Mouse (Mus musculus): ENCODE results near the gene Itgb1. TPM values are rescaled to one million over a fixed set of nuclear protein-coding genes. Genes with fewer than 3 reads are reported as not detected.

Gene Itgb1
- polyA plus RNA-seq (2015; fragmentation: Nextera tagmentation; extraction: Ambion mirVana): 346 and 349 TPM in 2 replicates

GRCm38 (mm10) chr8:128685507-128686428, at the start of gene Itgb1:
TSS of gene Itgb1 (plus strand) at chr8:128685654.
- Histone ChIP-seq H3K4me3 (ENCODE audit: low read length) (peak within 1 kb of the TSS; percentile 82), H3K9ac (ENCODE audit: low read length) (peak within 1 kb of the TSS; percentile 97)

GRCm38 (mm10) chr8:128643104-128643503, 42.4 kb upstream of the Itgb1 start:
- no peaks in the 10 kb centered on the region for H3K4me1 ChIP-seq (ENCODE audit: control insufficient read depth, insufficient read depth, low read length)
- no peaks in the 10 kb centered on the region for H3K27me3 ChIP-seq (ENCODE audit: control insufficient read depth, insufficient read depth, low read length)
- no peak for ATAC-seq (replicated peaks; ENCODE audit: extremely low read depth, insufficient read depth, low FRiP score)
- WGBS: 43% methylated on average over 1 of the region's 1 CpGs
- no peak overlapping the region for H3K4me2 ChIP-seq (ENCODE audit: low read depth, low read length)
- no peak overlapping the region for H3K9ac ChIP-seq (ENCODE audit: low read length)
- H3K4me3 ChIP-seq (ENCODE audit: low read length): no peak overlapping the region
- no peaks in the 10 kb centered on the region for H3K36me3 ChIP-seq (ENCODE audit: control insufficient read depth, insufficient read depth)
- no peak overlapping the region for H3K27ac ChIP-seq (ENCODE audit: low read length)
- H3K9me3 ChIP-seq (replicated peaks; ENCODE audit: control insufficient read depth, low read length): no peaks in the 10 kb centered on the region

More at GRCm38 (mm10) chr8:128685507-128686428, at the start of gene Itgb1:
- WGBS: under 1% methylated on average over 104 of the region's 113 CpGs
- H3K4me1 ChIP-seq (ENCODE audit: control insufficient read depth, insufficient read depth, low read length): peaks cover 26% of the 10 kb centered on the region
- peak within 1 kb of the TSS; percentile 98 for H3K27ac ChIP-seq (ENCODE audit: low read length)
- H3K27me3 ChIP-seq (ENCODE audit: control insufficient read depth, insufficient read depth, low read length): no peaks in the 10 kb centered on the region
- H3K4me2 ChIP-seq (ENCODE audit: low read depth, low read length): peak within 1 kb of the TSS; percentile 81
- no peaks in the 10 kb centered on the region for H3K36me3 ChIP-seq (ENCODE audit: control insufficient read depth, insufficient read depth)
- H3K9me3 ChIP-seq (replicated peaks; ENCODE audit: control insufficient read depth, low read length): no peaks in the 10 kb centered on the region
- ATAC-seq (replicated peaks; ENCODE audit: extremely low read depth, insufficient read depth, low FRiP score): peak; percentile 93

- Histone ChIP-seq H3K27me3 (ENCODE audit: control insufficient read depth, insufficient read depth, low read length) (no peaks in the 10 kb centered on the region), H3K4me3 (ENCODE audit: low read length) (no peak overlapping the region), H3K9me3 (replicated peaks; ENCODE audit: control insufficient read depth, low read length) (no peaks in the 10 kb centered on the region), H3K4me1 (ENCODE audit: control insufficient read depth, insufficient read depth, low read length) (peaks cover 3% of the 10 kb centered on the region; the same call in 1 of the 2 replicates), H3K9ac (ENCODE audit: low read length) (no peak overlapping the region), H3K36me3 (ENCODE audit: control insufficient read depth, insufficient read depth) (no peaks in the 10 kb centered on the region), H3K4me2 (ENCODE audit: low read depth, low read length) (no peak overlapping the region), H3K27ac (ENCODE audit: low read length) (no peak overlapping the region)
- ATAC-seq (replicated peaks; ENCODE audit: extremely low read depth, insufficient read depth, low FRiP score): no peak
These were observed 40.0 kb upstream of the Itgb1 start for GRCm38 (mm10) chr8:128645452-128645851.

GRCm38 (mm10) chr8:128646456-128646855, 39.0 kb upstream of the Itgb1 start:
- no peaks in the 10 kb centered on the region for H3K27me3 ChIP-seq (ENCODE audit: control insufficient read depth, insufficient read depth, low read length)
- ATAC-seq (replicated peaks; ENCODE audit: extremely low read depth, insufficient read depth, low FRiP score): no peak
- WGBS: 72% methylated on average over 5 of the region's 5 CpGs
- no peak overlapping the region for H3K9ac ChIP-seq (ENCODE audit: low read length)
- no peaks in the 10 kb centered on the region for H3K36me3 ChIP-seq (ENCODE audit: control insufficient read depth, insufficient read depth)
- H3K9me3 ChIP-seq (replicated peaks; ENCODE audit: control insufficient read depth, low read length): no peaks in the 10 kb centered on the region
- H3K4me1 ChIP-seq (ENCODE audit: control insufficient read depth, insufficient read depth, low read length): peaks cover 6% of the 10 kb centered on the region; the same call in 1 of the 2 replicates
- H3K27ac ChIP-seq (ENCODE audit: low read length): no peak overlapping the region
- H3K4me3 ChIP-seq (ENCODE audit: low read length): no peak overlapping the region
- H3K4me2 ChIP-seq (ENCODE audit: low read depth, low read length): no peak overlapping the region

GRCm38 (mm10) chr8:128648071-128648470, 37.4 kb upstream of the Itgb1 start:
- H3K4me3 ChIP-seq (ENCODE audit: low read length): no peak overlapping the region
- H3K4me2 ChIP-seq (ENCODE audit: low read depth, low read length): no peak overlapping the region
- H3K9ac ChIP-seq (ENCODE audit: low read length): no peak overlapping the region
- H3K4me1 ChIP-seq (ENCODE audit: control insufficient read depth, insufficient read depth, low read length): peaks cover 11% of the 10 kb centered on the region
- no peak overlapping the region for H3K27ac ChIP-seq (ENCODE audit: low read length)
- ATAC-seq (replicated peaks; ENCODE audit: extremely low read depth, insufficient read depth, low FRiP score): no peak
- no peaks in the 10 kb centered on the region for H3K9me3 ChIP-seq (replicated peaks; ENCODE audit: control insufficient read depth, low read length)
- H3K27me3 ChIP-seq (ENCODE audit: control insufficient read depth, insufficient read depth, low read length): no peaks in the 10 kb centered on the region
- no peaks in the 10 kb centered on the region for H3K36me3 ChIP-seq (ENCODE audit: control insufficient read depth, insufficient read depth)

- ATAC-seq (replicated peaks; ENCODE audit: extremely low read depth, insufficient read depth, low FRiP score): no peak; the same call in 1 of the 2 replicates
- H3K4me3 ChIP-seq (ENCODE audit: low read length): no peak overlapping the region
- no peak overlapping the region for H3K9ac ChIP-seq (ENCODE audit: low read length)
- H3K27ac ChIP-seq (ENCODE audit: low read length): peak overlapping the region; percentile 59
- 49% methylated on average over 2 of the region's 2 CpGs for WGBS
- H3K36me3 ChIP-seq (ENCODE audit: control insufficient read depth, insufficient read depth): no peaks in the 10 kb centered on the region
- no peaks in the 10 kb centered on the region for H3K27me3 ChIP-seq (ENCODE audit: control insufficient read depth, insufficient read depth, low read length)
- peaks cover 28% of the 10 kb centered on the region for H3K4me1 ChIP-seq (ENCODE audit: control insufficient read depth, insufficient read depth, low read length)
- no peak overlapping the region for H3K4me2 ChIP-seq (ENCODE audit: low read depth, low read length)
- H3K9me3 ChIP-seq (replicated peaks; ENCODE audit: control insufficient read depth, low read length): no peaks in the 10 kb centered on the region
These were observed 35.1 kb upstream of the Itgb1 start for GRCm38 (mm10) chr8:128650331-128650855.

GRCm38 (mm10) chr8:128652399-128653109, 32.9 kb upstream of the Itgb1 start:
- Histone ChIP-seq H3K36me3 (ENCODE audit: control insufficient read depth, insufficient read depth) (no peaks in the 10 kb centered on the region), H3K27ac (ENCODE audit: low read length) (no peak overlapping the region), H3K9ac (ENCODE audit: low read length) (no peak overlapping the region), H3K4me3 (ENCODE audit: low read length) (no peak overlapping the region), H3K4me1 (ENCODE audit: control insufficient read depth, insufficient read depth, low read length) (peaks cover 31% of the 10 kb centered on the region), H3K4me2 (ENCODE audit: low read depth, low read length) (no peak overlapping the region), H3K9me3 (replicated peaks; ENCODE audit: control insufficient read depth, low read length) (no peaks in the 10 kb centered on the region), H3K27me3 (ENCODE audit: control insufficient read depth, insufficient read depth, low read length) (no peaks in the 10 kb centered on the region)
- ATAC-seq (replicated peaks; ENCODE audit: extremely low read depth, insufficient read depth, low FRiP score): no peak
- 47% methylated on average over 6 of the region's 6 CpGs for WGBS

- peaks cover 31% of the 10 kb centered on the region for H3K4me1 ChIP-seq (ENCODE audit: control insufficient read depth, insufficient read depth, low read length)
- H3K9ac ChIP-seq (ENCODE audit: low read length): peak overlapping the region; percentile 69
- ATAC-seq (replicated peaks; ENCODE audit: extremely low read depth, insufficient read depth, low FRiP score): peak; percentile 3; the same call in 1 of the 2 replicates
- no peaks in the 10 kb centered on the region for H3K27me3 ChIP-seq (ENCODE audit: control insufficient read depth, insufficient read depth, low read length)
- H3K36me3 ChIP-seq (ENCODE audit: control insufficient read depth, insufficient read depth): no peaks in the 10 kb centered on the region
- peak overlapping the region; percentile 44; the same call in 1 of the 2 replicates for H3K4me3 ChIP-seq (ENCODE audit: low read length)
- H3K4me2 ChIP-seq (ENCODE audit: low read depth, low read length): peak overlapping the region; percentile 60
- 24% methylated on average over 5 of the region's 5 CpGs for WGBS
- peaks cover 3% of the 10 kb centered on the region for H3K9me3 ChIP-seq (replicated peaks; ENCODE audit: control insufficient read depth, low read length)
- H3K27ac ChIP-seq (ENCODE audit: low read length): peak overlapping the region; percentile 98
These were observed 31.7 kb upstream of the Itgb1 start for GRCm38 (mm10) chr8:128653642-128654364.
